Mouse (Mus musculus) midbrain, embryonic 15.5 days (tissue): ENCODE measurements at regions not wholly inside any gene's neighbourhood (a gene's known extent, or its start where the extent isn't known, plus 50 kb on each side); places are given as distances from the start of the nearest gene placed in this dataset.

Experiments
- ATAC-seq: fragments of 200-750 bp; cut with Nextera tagmentation; replicated peaks from 2 replicates; pipeline ENCODE4 v1.8.0; 2017; ENCODE audit warnings: moderate TSS enrichment
- H3K27ac ChIP-seq: fragments of 300-500 bp; sonication (generic); 2 replicates; pipeline ENCODE4 v1.5.1; 2015; ENCODE audit warnings: mild to moderate bottlenecking, inconsistent platforms
- H3K27me3 ChIP-seq: fragments of 300-500 bp; sonication (generic); replicated peaks from 2 replicates; pipeline ENCODE4 v1.6.1; 2015; ENCODE audit warnings: inconsistent platforms
- H3K36me3 ChIP-seq: fragments of 300-500 bp; sonication (generic); replicated peaks from 2 replicates; pipeline ENCODE4 v1.6.1; 2015; ENCODE audit warnings: inconsistent platforms
- H3K4me1 ChIP-seq: fragments of 300-500 bp; sonication (generic); 2 replicates; pipeline ENCODE4 v1.6.1; 2015; ENCODE audit warnings: inconsistent platforms
- H3K4me2 ChIP-seq: fragments of 300-500 bp; sonication (generic); 2 replicates; pipeline ENCODE4 v1.6.1; 2015; ENCODE audit warnings: inconsistent platforms, mild to moderate bottlenecking, moderate library complexity
- H3K4me3 ChIP-seq: fragments of 300-500 bp; sonication (generic); 2 replicates; pipeline ENCODE4 v1.5.1; 2015; ENCODE audit warnings: mild to moderate bottlenecking, inconsistent platforms
- H3K9ac ChIP-seq: fragments of 300-500 bp; sonication (generic); 2 replicates; pipeline ENCODE4 v1.6.1; 2015; ENCODE audit warnings: mild to moderate bottlenecking, inconsistent platforms
- H3K9me3 ChIP-seq: fragments of 300-500 bp; sonication (generic); 2 replicates; pipeline ENCODE4 v1.6.1; 2016; ENCODE audit warnings: inconsistent platforms
- whole genome bisulfite sequencing: fragments of 180-500 bp; shearing (Covaris S2); methylation state at CpG from one replicate; pipeline ENCODE4 v1.1.7; 2015; ENCODE audit warnings: mixed read lengths; 5-methylcytosine and 5-hydroxymethylcytosine counted together

GRCm38 (mm10) chr2:105507160-105507559 is 108.0 kb upstream of the Rcn1 start:
- Histone ChIP-seq H3K36me3 (no peaks in the 10 kb centered on the region), H3K4me3 (no peak overlapping the region), H3K4me2 (no peak overlapping the region), H3K27ac (no peak overlapping the region), H3K9me3 (no peaks in the 10 kb centered on the region), H3K27me3 (no peaks in the 10 kb centered on the region; the same call in 1 of the 2 replicates), H3K4me1 (no peaks in the 10 kb centered on the region), H3K9ac (no peak overlapping the region)
- 66% methylated on average over 4 of the region's 4 CpGs for WGBS
- ATAC-seq: no peak

GRCm38 (mm10) chr2:105510816-105511215 is 111.7 kb upstream of the Rcn1 start:
- no peaks in the 10 kb centered on the region for H3K4me1 ChIP-seq
- no peak overlapping the region for H3K4me2 ChIP-seq
- H3K9me3 ChIP-seq: no peaks in the 10 kb centered on the region
- H3K4me3 ChIP-seq: no peak overlapping the region
- no peak overlapping the region for H3K9ac ChIP-seq
- H3K36me3 ChIP-seq: no peaks in the 10 kb centered on the region
- H3K27me3 ChIP-seq: no peaks in the 10 kb centered on the region; the same call in 1 of the 2 replicates
- no peak overlapping the region for H3K27ac ChIP-seq
- no peak for ATAC-seq
- WGBS: 88% methylated on average over 4 of the region's 4 CpGs

GRCm38 (mm10) chr2:105511690-105512089 is 112.6 kb upstream of the Rcn1 start:
- H3K4me1 ChIP-seq: peaks cover 7% of the 10 kb centered on the region
- H3K27ac ChIP-seq: no peak overlapping the region
- H3K9ac ChIP-seq: no peak overlapping the region
- no peaks in the 10 kb centered on the region; the same call in 1 of the 2 replicates for H3K27me3 ChIP-seq
- H3K9me3 ChIP-seq: no peaks in the 10 kb centered on the region
- ATAC-seq: peak; percentile 21; the same call in 1 of the 2 replicates
- WGBS: 45% methylated on average over 4 of the region's 4 CpGs
- no peak overlapping the region for H3K4me3 ChIP-seq
- H3K4me2 ChIP-seq: no peak overlapping the region
- no peaks in the 10 kb centered on the region for H3K36me3 ChIP-seq

- ATAC-seq: no peak
- Histone ChIP-seq H3K4me1 (peaks cover 13% of the 10 kb centered on the region), H3K4me2 (no peak overlapping the region), H3K9me3 (no peaks in the 10 kb centered on the region), H3K9ac (no peak overlapping the region), H3K27me3 (no peaks in the 10 kb centered on the region; the same call in 1 of the 2 replicates), H3K4me3 (no peak overlapping the region), H3K27ac (no peak overlapping the region), H3K36me3 (no peaks in the 10 kb centered on the region)
- 90% methylated on average over 1 of the region's 1 CpGs for WGBS
Observed at GRCm38 (mm10) chr2:105514226-105514625, 115.1 kb upstream of the Rcn1 start.

GRCm38 (mm10) chr2:105514881-105515280 is 115.8 kb upstream of the Rcn1 start:
- H3K36me3 ChIP-seq: no peaks in the 10 kb centered on the region
- 40% methylated on average over 3 of the region's 3 CpGs for WGBS
- no peaks in the 10 kb centered on the region for H3K9me3 ChIP-seq
- H3K27ac ChIP-seq: no peak overlapping the region
- H3K4me3 ChIP-seq: no peak overlapping the region
- H3K27me3 ChIP-seq: no peaks in the 10 kb centered on the region; the same call in 1 of the 2 replicates
- H3K9ac ChIP-seq: no peak overlapping the region
- peaks cover 13% of the 10 kb centered on the region for H3K4me1 ChIP-seq
- no peak for ATAC-seq
- no peak overlapping the region for H3K4me2 ChIP-seq

GRCm38 (mm10) chr2:105515326-105515725 is 116.2 kb upstream of the Rcn1 start:
- 81% methylated on average over 3 of the region's 3 CpGs for WGBS
- H3K4me2 ChIP-seq: no peak overlapping the region
- no peak for ATAC-seq
- H3K4me1 ChIP-seq: peaks cover 13% of the 10 kb centered on the region
- H3K36me3 ChIP-seq: no peaks in the 10 kb centered on the region
- H3K27ac ChIP-seq: no peak overlapping the region
- H3K9ac ChIP-seq: no peak overlapping the region
- no peaks in the 10 kb centered on the region for H3K9me3 ChIP-seq
- H3K27me3 ChIP-seq: no peaks in the 10 kb centered on the region; the same call in 1 of the 2 replicates
- no peak overlapping the region for H3K4me3 ChIP-seq

GRCm38 (mm10) chr2:105516267-105517133 is 117.4 kb upstream of the Rcn1 start:
- Histone ChIP-seq H3K9ac (no peak overlapping the region), H3K27me3 (no peaks in the 10 kb centered on the region; the same call in 1 of the 2 replicates), H3K9me3 (no peaks in the 10 kb centered on the region), H3K4me1 (peaks cover 13% of the 10 kb centered on the region), H3K27ac (no peak overlapping the region), H3K4me2 (no peak overlapping the region), H3K4me3 (no peak overlapping the region), H3K36me3 (no peaks in the 10 kb centered on the region)
- WGBS: 25% methylated on average over 6 of the region's 6 CpGs
- peak; percentile 78 for ATAC-seq

- ATAC-seq: no peak
- H3K9ac ChIP-seq: no peak overlapping the region
- H3K4me2 ChIP-seq: no peak overlapping the region
- no peaks in the 10 kb centered on the region for H3K9me3 ChIP-seq
- no peaks in the 10 kb centered on the region for H3K36me3 ChIP-seq
- H3K4me3 ChIP-seq: no peak overlapping the region
- peaks cover 4% of the 10 kb centered on the region for H3K4me1 ChIP-seq
- peaks cover 10% of the 10 kb centered on the region; the same call in 1 of the 2 replicates for H3K27me3 ChIP-seq
- 9% methylated on average over 4 of the region's 4 CpGs for WGBS
- no peak overlapping the region for H3K27ac ChIP-seq
Observed at GRCm38 (mm10) chr2:105521841-105522240, 122.7 kb upstream of the Rcn1 start.

- H3K4me3 ChIP-seq: no peak overlapping the region
- H3K9ac ChIP-seq: no peak overlapping the region
- H3K9me3 ChIP-seq: no peaks in the 10 kb centered on the region
- H3K36me3 ChIP-seq: no peaks in the 10 kb centered on the region
- ATAC-seq: no peak
- peaks cover 10% of the 10 kb centered on the region; the same call in 1 of the 2 replicates for H3K27me3 ChIP-seq
- H3K27ac ChIP-seq: no peak overlapping the region
- 5% methylated on average over 5 of the region's 5 CpGs for WGBS
- H3K4me1 ChIP-seq: no peaks in the 10 kb centered on the region
- no peak overlapping the region for H3K4me2 ChIP-seq
Observed at GRCm38 (mm10) chr2:105523297-105523802, 124.2 kb upstream of the Rcn1 start.

GRCm38 (mm10) chr2:105525111-105525610 is 126.0 kb upstream of the Rcn1 start:
- Histone ChIP-seq H3K27me3 (peaks cover 10% of the 10 kb centered on the region; the same call in 1 of the 2 replicates), H3K4me2 (no peak overlapping the region), H3K4me3 (no peak overlapping the region), H3K36me3 (no peaks in the 10 kb centered on the region), H3K4me1 (no peaks in the 10 kb centered on the region), H3K9me3 (no peaks in the 10 kb centered on the region), H3K9ac (no peak overlapping the region), H3K27ac (no peak overlapping the region)
- ATAC-seq: no peak
- 80% methylated on average over 7 of the region's 7 CpGs for WGBS

- no peaks in the 10 kb centered on the region for H3K36me3 ChIP-seq
- no peak overlapping the region for H3K4me3 ChIP-seq
- no peak overlapping the region for H3K4me2 ChIP-seq
- H3K9ac ChIP-seq: no peak overlapping the region
- H3K4me1 ChIP-seq: no peaks in the 10 kb centered on the region
- H3K27me3 ChIP-seq: 0 out of 2 replicates have a peak, but pooled peaks cover 4% of the 10 kb centered on the region
- no peaks in the 10 kb centered on the region for H3K9me3 ChIP-seq
- ATAC-seq: no peak
- no peak overlapping the region for H3K27ac ChIP-seq
- 94% methylated on average over 8 of the region's 8 CpGs for WGBS
Observed at GRCm38 (mm10) chr2:105528535-105528934, 129.4 kb upstream of the Rcn1 start.

GRCm38 (mm10) chr2:105544099-105544498 is 124.6 kb upstream of the Pax6 start:
- Histone ChIP-seq H3K27ac (no peak overlapping the region), H3K4me2 (no peak overlapping the region), H3K9ac (no peak overlapping the region), H3K4me3 (no peak overlapping the region), H3K9me3 (no peaks in the 10 kb centered on the region), H3K27me3 (no peaks in the 10 kb centered on the region), H3K36me3 (no peaks in the 10 kb centered on the region), H3K4me1 (no peaks in the 10 kb centered on the region)
- no peak for ATAC-seq
- 85% methylated on average over 13 of the region's 13 CpGs for WGBS
